In the genomic region with DNA sequence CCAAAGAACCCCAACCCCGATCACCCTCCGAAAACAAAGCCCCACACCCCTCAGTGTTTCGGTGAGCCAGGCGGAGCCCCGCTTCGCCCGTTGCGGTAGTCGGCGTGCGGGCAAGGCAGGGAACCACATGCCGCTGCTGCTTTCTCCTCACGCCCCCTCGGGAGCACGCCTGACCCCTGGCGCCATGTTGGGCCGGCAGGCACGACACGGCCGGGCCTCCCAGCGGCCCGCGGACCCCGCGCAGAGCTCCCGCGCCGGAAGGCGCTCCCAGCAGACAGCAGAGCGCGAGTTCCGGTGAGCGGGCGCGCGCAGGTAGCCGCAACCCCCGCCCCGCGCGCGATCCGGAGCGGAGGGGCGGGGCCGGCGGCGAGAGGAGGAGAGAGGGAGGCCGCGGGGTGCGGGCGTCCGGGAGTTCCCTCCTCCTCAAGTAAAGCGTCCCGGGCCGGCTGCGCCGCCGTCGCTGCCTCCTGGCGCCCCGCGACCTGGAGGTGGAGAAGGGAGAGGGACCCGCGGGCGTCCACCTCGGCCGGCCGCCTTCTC, we compare ENCODE assay signal across 8 mouse cellular contexts. TPM values are rescaled to one million over a fixed set of nuclear protein-coding genes. Genes with fewer than 3 reads are reported as not detected.
DNase-seq lines count a peak whose midpoint lies in the region; ATAC-seq lines count a peak whose summit lies in the region.

TSS of gene Yes1 (plus strand) at position 371 of the 540 bp plus-strand sequence.

- H3K4me2 ChIP-seq in hindbrain, embryonic 13.5 days: peak within 1 kb of the TSS; percentile 92

- no peaks in the 10 kb centered on the region for H3K27me3 ChIP-seq in hindbrain, embryonic 13.5 days

- peak; percentile 76 for DNase-seq in T-cell, adult 2 months (ENCODE audit: low spot score)
- peak; percentile 87 to 91 for DNase-seq in cerebellum, postnatal 10 days
- DNase-seq in frontal cortex, postnatal 25 days (ENCODE audit: low spot score in 2 of 2): peak; percentile 28 to 47
- DNase-seq in layer of hippocampus, postnatal 36 days: peak; percentile 55 to 61
- peak; percentile 88 to 94 for DNase-seq in lung, postnatal 4 days
- DNase-seq in right cerebral cortex, adult 18-20 months: peak; percentile 69
- peak; percentile 79 for DNase-seq in urinary bladder, adult 2 months (ENCODE audit: low spot score)

- H3K9ac ChIP-seq in hindbrain, embryonic 13.5 days: peak within 1 kb of the TSS; percentile 91

- H3K9me3 ChIP-seq in hindbrain, embryonic 13.5 days: no peaks in the 10 kb centered on the region

- H3K4me1 ChIP-seq in hindbrain, embryonic 13.5 days (replicated peaks): peaks cover 23% of the 10 kb centered on the region

- H3K36me3 ChIP-seq in hindbrain, embryonic 13.5 days: no peaks in the 10 kb centered on the region

- under 1% methylated on average over 52 of the region's 69 CpGs for WGBS in hindbrain, embryonic 13.5 days

- H3K27ac ChIP-seq in hindbrain, embryonic 13.5 days: peak within 1 kb of the TSS; percentile 94

- H3K4me3 ChIP-seq in hindbrain, embryonic 13.5 days: peak within 1 kb of the TSS; percentile 90

- peak; percentile 95 for ATAC-seq in hindbrain, embryonic 13.5 days (ENCODE audit: low FRiP score)

RNA-seq across cellular contexts. Expression of gene Yes1, which starts in this region (rescaled TPM):
- 21.8 and 22.6 TPM in 2 replicates for polyA plus RNA-seq in hindbrain, embryonic 13.5 days (2015; fragmentation: Nextera tagmentation; extraction: Ambion mirVana)
- total RNA-seq in layer of hippocampus, postnatal 36 days (2021): 10 to 100 TPM; 12.8 to 13.9 TPM
- 7.8 and 10.2 TPM in 2 replicates for polyA plus RNA-seq in urinary bladder, adult 2 months (2012; rRNA removed)

Comparison
In these comparisons a context has a peak if more than half of its experiments do, and no peak if none do; other contexts are left out.
1. Peak in every context shown above with its lines: DNase-seq, ATAC-seq, H3K4me3 ChIP-seq and H3K27ac ChIP-seq.
2. DNase-seq: peak in every context shown above with its lines; median percentile 91 in lung, postnatal 4 days; 89 in cerebellum, postnatal 10 days; 79 in urinary bladder, adult 2 months; 76 in T-cell, adult 2 months; 69 in right cerebral cortex, adult 18-20 months; 58 in layer of hippocampus, postnatal 36 days; 38 in frontal cortex, postnatal 25 days.